Mouse (Mus musculus) neural tube, embryonic 10.5 days (tissue): ENCODE results near the gene Gmds.
A peak's percentile ranks its signal among the peaks of the same experiment; 100 is the strongest.

Experiments used
- DNase-seq: peaks from one replicate; pipeline ENCODE4 v3.0.0-alpha.2; 2017; ENCODE audit warnings: low spot score; ENCODE audit errors: extremely low spot score

Gene Gmds

DNA sequence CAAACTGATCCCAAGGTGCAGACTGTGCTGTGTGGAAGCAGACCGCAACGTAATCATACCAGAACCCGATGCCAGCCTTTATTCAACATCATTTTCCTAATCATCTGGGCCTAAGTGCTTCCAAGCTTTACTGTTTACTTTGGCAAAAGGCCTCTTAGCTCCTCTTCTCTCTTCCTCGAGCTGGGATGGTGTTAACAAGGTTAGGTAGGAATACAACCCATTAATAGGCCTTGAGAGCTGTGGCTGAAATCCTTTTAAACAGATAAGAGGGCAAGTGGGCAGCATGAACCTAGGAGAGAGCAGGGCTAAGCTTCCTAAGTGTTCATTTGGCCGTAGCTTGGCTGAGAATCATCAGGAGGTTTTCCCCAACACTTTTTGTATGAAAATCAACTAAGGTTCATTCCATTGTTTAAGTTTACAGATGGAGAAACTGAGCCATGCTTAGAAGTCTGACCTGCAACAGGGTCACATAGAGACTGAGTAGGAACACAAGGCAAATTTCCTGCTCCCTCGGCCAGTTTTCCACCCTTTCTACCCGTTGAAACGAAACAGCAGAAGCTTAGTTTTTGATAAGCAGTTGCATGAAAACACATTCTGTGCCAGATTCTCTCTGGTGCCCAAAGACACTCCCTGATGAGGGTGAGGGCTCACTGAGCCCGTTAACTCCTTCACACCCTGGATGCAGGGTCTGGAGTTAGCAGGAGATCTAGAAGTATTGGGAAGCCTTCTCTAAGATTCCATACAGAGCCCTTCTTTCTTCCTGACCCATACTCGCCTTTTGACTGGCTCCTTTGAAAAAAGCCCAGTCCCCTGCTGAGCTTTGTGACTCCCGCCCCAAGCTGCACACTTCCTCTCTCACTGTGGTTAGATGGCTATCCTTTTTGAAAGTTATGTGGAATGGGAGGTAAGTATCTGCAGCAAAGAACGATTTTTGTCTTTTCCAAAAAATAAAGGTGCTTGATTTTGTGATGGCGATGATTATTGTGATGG lies 379.9 kb downstream of the Gmds start:
- no peak for DNase-seq

- DNase-seq = no peak
These were observed 382.0 kb downstream of the Gmds start for GRCm38 (mm10) chr13:31956584-31956983.

- DNase-seq = no peak
These were observed 382.4 kb downstream of the Gmds start for GRCm38 (mm10) chr13:31956112-31956511.

- no peak for DNase-seq
These were observed 383.4 kb downstream of the Gmds start for GRCm38 (mm10) chr13:31955171-31955570.

GRCm38 (mm10) chr13:31944676-31945210 lies 393.8 kb downstream of the Gmds start:
- no peak for DNase-seq

DNA sequence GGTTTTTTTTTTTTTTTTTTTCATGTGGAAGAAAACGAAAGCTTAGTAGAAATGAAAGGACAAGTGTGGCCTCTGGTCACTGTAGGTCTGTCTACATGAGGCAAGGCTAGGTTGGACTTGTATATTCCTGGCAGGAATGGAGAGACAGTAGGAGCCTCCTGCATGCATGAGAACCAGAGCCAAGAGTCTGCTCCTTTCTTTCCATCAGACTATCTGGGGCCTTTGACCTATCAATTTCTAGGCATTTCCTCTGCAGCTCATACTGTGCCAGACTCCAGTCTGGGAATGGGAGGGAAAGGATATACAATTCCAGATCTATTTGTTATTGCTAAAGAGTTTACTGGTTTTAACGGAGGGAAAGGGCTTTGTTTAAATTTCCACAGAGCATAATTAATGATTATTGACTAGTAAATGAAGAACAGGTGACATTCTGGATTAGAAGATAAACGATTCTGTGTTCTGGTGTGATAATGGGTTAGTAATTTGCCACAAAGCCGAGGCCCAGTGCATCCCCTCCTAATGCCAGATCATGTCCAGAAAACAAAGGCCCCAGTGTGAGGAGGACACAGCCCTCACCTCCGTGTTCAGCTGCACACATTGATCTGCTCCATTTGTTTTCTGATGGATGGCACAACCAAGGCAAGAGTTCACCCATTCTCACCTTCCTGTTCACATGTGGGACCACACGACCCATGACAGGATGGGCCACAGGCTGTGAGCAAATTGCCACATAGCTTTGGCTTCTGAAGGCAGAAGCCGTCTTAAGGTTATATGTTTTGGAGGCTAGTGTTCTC lies 394.9 kb downstream of the Gmds start:
- DNase-seq = peak; percentile 44

- DNase-seq = no peak
These were observed 409.2 kb downstream of the Gmds start for GRCm38 (mm10) chr13:31929299-31929698.

- DNase-seq = no peak
These were observed 411.9 kb downstream of the Gmds start for GRCm38 (mm10) chr13:31926599-31926998.

DNA sequence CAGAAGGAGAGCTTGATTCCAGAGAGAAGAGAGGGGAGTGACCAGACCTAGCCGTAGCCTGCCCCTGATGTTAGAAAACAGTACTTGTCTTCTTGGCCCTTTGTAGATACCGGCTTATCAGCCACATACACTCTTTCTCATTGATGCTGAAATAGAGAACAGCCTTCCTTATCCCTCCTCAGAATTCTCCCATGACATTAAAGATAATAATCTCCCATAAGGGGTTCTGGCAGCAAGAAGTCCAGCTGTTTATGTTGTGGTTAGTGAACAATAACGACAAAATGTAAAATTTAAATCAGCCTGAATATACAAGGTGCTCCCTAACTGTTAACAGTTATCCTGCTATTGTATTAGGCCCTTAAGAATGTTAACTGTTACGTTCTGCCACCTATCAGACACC lies 414.0 kb downstream of the Gmds start:
- DNase-seq = no peak

DNA sequence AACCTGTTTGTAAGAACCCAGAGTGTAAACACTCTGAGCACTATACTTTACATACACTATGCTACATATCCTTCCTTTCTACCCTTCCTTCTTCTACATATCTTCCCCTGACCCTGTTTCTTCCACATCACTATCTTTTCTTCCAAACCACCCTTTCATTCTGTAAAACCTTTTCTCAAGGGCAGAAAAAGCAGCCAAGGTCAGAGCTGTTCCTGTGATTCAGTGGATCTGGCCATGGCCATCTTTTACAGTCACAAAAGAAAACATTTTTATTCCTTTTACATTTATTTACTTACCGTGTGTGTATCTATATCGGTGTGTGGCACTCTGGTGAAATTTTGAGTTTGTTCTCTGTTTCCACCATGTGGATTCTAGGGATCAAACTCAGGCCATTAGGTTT lies 418.8 kb downstream of the Gmds start:
- DNase-seq = no peak

DNA sequence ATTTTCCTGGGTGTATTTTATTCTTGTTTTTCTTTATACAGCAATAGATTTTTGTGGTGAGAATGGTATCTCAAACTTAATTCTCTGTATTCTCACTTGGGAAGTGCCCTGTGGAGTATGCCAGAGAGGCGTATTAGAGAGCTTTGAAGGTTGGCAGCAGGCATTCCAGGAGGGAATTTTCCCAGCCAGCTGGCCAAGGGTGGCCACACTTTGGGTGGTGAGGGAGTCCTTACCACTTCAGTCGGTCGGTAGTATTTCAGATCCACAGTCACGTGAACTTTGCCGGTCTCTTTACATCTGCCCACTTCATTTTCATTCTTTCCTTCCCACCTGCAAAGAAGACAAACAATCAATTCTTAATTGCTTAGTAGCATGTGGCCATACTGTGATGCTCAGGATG lies 421.2 kb downstream of the Gmds start:
- no peak for DNase-seq

DNA sequence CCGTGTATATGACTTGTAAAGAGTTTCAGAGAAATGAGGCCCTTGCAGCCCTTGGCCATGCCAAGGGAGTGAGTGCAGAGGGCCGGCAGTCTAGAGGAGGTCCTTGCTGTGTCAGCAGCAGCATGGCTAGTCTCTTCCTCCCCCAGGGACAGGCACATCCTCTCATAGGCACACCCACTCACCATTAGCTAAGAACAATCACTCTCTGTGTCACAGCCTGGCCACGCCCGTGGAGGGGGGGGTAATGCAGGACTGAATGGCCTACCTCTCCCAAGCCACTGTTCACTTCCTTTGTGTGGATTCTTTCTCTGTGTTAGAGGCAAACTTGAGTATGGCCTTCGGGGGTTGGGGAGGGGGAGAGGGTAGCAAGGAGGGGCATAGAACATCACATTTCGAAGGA lies 422.8 kb downstream of the Gmds start:
- no peak for DNase-seq

GRCm38 (mm10) chr13:31914901-31915587 lies 423.5 kb downstream of the Gmds start:
- DNase-seq = no peak

GRCm38 (mm10) chr13:31911956-31912355 lies 426.6 kb downstream of the Gmds start:
- DNase-seq = peak; percentile 54

GRCm38 (mm10) chr13:31911362-31911761 lies 427.2 kb downstream of the Gmds start:
- DNase-seq = no peak

DNA sequence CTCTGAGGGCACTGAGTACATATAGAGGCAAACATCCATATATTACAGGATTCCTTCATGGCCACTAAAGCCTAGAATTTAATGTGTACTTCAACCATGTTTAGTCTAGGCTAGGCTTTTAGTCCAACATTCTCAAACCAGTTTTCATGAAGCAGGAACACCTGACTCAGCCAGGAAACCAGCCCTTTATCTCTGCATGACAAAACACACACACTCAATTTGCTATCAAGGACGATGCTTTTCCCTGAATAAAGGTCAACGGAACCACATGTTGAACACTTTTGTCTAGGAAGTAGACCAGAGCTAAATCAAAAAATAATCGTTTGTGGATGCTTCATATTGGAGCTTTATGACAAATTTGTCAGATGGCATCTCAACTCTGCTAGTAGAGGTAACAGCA lies 429.5 kb downstream of the Gmds start:
- no peak for DNase-seq

DNA sequence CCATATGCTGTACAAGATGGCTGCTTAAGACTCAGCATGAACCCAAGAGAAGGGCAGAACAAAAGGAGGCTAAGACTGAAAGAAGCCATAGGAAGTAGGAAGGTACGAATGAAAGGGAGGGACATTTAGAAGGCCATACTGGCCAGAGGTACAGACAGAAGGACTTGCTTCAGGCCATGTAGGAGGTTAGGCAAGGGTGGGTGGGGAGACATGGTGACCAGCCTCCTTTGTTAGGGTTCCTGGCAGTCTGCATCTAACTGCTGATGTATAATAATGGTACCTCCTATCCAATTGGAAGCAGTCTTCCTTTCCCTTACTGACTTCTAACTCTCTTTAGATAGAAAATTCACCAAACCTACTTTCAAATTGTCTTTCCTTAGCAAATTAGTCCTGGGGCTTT lies 432.0 kb downstream of the Gmds start:
- DNase-seq = no peak

DNA sequence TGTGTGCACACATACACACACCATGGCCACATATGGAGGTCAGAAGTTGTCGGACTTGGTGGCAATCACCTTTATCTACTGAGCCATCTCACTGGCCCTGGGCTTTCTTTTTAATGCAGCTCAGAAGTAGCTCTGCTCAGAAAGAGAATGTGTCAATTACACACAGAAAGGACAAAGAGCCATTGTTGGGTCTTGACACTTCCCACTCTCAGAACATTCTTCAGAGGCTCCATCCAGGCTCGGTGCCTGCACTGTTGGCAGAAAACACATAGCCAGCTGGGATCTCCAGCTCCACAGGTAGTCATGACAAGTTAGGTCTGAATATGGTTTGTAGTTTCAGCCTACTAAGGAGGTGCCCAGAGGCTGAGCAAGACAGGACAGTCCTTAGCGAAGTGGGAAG lies 438.3 kb downstream of the Gmds start:
- DNase-seq = no peak

- no peak for DNase-seq
These were observed 439.1 kb downstream of the Gmds start for GRCm38 (mm10) chr13:31899392-31899791.

DNA sequence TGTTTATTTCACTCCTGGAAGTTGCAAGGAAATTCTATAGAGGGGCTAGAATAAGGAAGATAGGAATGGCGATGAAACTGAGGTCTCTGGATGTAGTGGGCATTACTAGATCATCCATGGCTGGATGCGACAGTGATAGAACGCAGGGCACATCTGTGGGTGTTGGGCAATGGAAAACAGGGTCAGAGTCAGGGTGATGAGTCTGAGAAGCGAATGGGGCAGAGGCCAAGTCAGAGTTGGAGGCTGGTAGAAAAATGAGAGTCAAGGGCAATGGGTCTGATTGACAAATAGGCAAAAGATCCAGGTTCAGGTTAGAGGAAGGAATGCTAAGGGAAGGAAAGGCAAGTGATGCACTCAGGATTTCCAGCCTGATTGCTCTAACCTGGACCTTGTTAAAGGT lies 441.0 kb downstream of the Gmds start:
- DNase-seq = no peak

GRCm38 (mm10) chr13:31894511-31894910 lies 444.0 kb downstream of the Gmds start:
- DNase-seq = no peak
